Mouse (Mus musculus): ENCODE measurements at regions not wholly inside any gene's neighbourhood (a gene's known extent, or its start where the extent isn't known, plus 50 kb on each side); places are given as distances from the start of the nearest gene placed in this dataset.

- DNase-seq (ENCODE audit: low spot score in 2 of 2) = no peak
Observed at GRCm38 (mm10) chr2:64860113-64860512, 164.7 kb downstream of the Grb14 start.

- DNase-seq (ENCODE audit: low spot score in 2 of 2) = peak; percentile 65 to 88
Observed at GRCm38 (mm10) chr2:64853918-64854317, 170.9 kb downstream of the Grb14 start.

GRCm38 (mm10) chr2:64852913-64853312, 171.9 kb downstream of the Grb14 start:
- DNase-seq (ENCODE audit: low spot score in 2 of 2) = no peak

- no peak for DNase-seq (ENCODE audit: low spot score in 2 of 2)
Observed at GRCm38 (mm10) chr2:64851096-64851495, 173.7 kb downstream of the Grb14 start.

GRCm38 (mm10) chr2:64850656-64851055, 174.1 kb downstream of the Grb14 start:
- DNase-seq (ENCODE audit: low spot score in 2 of 2) = no peak

GRCm38 (mm10) chr2:64824494-64824893, 200.3 kb downstream of the Grb14 start:
- DNase-seq (ENCODE audit: low spot score in 2 of 2) = no peak

- DNase-seq (ENCODE audit: low spot score in 2 of 2) = no peak
Observed at GRCm38 (mm10) chr2:64823905-64824304, 200.9 kb downstream of the Grb14 start.

- DNase-seq (ENCODE audit: low spot score in 2 of 2) = no peak
Observed at GRCm38 (mm10) chr2:64823074-64823473, 201.7 kb downstream of the Grb14 start.

- DNase-seq (ENCODE audit: low spot score in 2 of 2) = no peak
Observed at GRCm38 (mm10) chr2:64818159-64818558, 206.6 kb downstream of the Grb14 start.

Measured in frontal cortex, postnatal 14 days (tissue).